Mouse (Mus musculus) heart, postnatal 14 days (tissue): ENCODE measurements around the gene A930002H24Rik. TPM values are rescaled to one million over a fixed set of nuclear protein-coding genes. Genes with fewer than 3 reads are reported as not detected.
"Not testable (repeated sequence)": the region's sequence is repeated elsewhere in the genome, so short reads cannot be mapped to it uniquely, and the experiment has no call there.

Experiments used
- DNase-seq, 2 experiments: peaks; one replicate each; pipeline ENCODE4 v3.0.0; 2021 to 2022
- intact Hi-C: fragments of 180-260 bp; cut with DNase I; formaldehyde crosslinking; loops from one replicate; pipeline ENCODE4 v1.15.1; 2025
- long read RNA-seq, 2 experiments: library from polyadenylated mRNA; stranded (forward); transcript quantifications; one replicate each; pipeline ENCODE4 v2.0.0; 2021
- total RNA-seq, 2 experiments: library from RNA; stranded (reverse); gene quantifications; 2 replicates each; pipeline ENCODE4 v1.2.3; 2021

Gene A930002H24Rik
- not detected for total RNA-seq
- long read RNA-seq, experiment 1, result 0 reads
- long read RNA-seq, experiment 2, partial matches to known transcripts, result 0 of 1 reads
- long read RNA-seq, experiment 2, other reads (novel, unspliced or antisense), result 0 of 1 reads

- intact Hi-C loops, result loop anchor here (5.0 kb wide), 2 partner anchors 469 to 739 kb away; partner anchors contain the start of genes Man2a1 and Pja2
- DNase-seq, result peak; percentile 99
Observed at GRCm38 (mm10) chr17:63863647-63864149, at the start of gene A930002H24Rik. A930002H24Rik (minus strand) TSS chr17:63863791.

DNA sequence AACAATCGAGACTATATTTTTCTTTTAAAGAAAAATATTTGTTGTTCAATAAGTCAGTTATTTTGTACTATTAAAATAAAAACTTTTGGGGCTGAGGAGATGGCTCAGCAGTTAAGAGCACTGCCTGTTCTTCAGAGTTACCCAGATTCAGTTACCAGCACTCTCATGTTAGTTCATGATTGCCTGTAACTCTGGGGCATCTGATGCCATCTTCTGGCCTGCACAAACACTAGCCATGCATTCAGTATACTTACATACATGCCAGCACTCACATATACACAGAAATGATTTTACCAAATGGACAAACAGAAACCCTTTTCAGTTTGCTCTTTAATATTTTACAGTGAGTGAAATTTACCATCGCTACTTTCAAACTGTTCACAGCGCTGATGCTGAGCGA is 45.7 kb upstream of the A930002H24Rik start:
- intact Hi-C loops, result no loop called here
- no peak for DNase-seq

GRCm38 (mm10) chr17:63897050-63897449 is 33.5 kb upstream of the A930002H24Rik start:
- intact Hi-C loops, result no loop called here
- no peak for DNase-seq

DNA sequence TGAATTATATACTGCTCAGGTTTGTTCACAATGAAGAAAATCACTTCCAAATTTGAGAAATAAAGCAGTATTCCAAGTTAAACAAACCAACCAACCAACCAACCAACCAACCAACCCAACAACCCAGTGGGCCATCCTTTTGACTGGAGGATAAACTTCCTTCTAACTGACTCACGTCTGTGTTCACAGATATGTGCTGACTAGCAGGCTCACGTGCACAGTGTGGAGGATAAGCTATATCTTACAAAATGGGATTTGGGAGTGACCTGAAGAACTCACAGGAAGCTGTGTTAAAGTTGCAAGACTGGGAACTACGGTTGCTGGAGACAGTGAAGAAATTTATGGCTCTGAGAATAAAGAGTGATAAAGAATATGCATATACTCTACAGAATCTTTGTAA is 32.2 kb upstream of the A930002H24Rik start:
- intact Hi-C loops, result no loop called here
- DNase-seq, result no peak

- DNase-seq, result no peak
- intact Hi-C loops, result no loop called here
Observed at GRCm38 (mm10) chr17:63890611-63891010, 27.0 kb upstream of the A930002H24Rik start.

- no peak for DNase-seq
- intact Hi-C loops, result no loop called here
Observed at GRCm38 (mm10) chr17:63886988-63887387, 23.4 kb upstream of the A930002H24Rik start.

DNA sequence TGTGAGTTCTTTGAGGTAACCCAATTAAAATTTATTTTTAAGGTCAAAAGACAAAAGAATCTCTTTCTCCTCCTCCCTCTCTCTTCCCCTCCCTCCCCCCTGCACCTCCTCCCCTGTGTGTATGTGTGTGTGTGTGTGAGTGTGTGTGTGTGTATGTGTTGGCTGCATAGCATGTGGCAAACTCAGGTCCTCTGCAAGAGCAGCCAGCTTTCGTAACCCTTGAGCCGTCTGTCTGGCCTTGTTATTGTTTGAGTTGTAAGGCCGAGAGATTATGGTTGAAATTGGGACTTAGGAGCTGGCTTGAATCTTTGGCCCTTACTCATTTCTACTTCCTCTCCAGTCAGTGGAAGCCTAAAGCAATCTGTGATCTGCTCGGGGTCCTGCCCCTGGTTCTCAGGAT is 16.4 kb upstream of the A930002H24Rik start:
- DNase-seq, result no peak
- intact Hi-C loops, result no loop called here

GRCm38 (mm10) chr17:63878889-63879288 is 15.3 kb upstream of the A930002H24Rik start:
- intact Hi-C loops, result no loop called here
- DNase-seq, result peak; percentile 7 to 20

- intact Hi-C loops, result loop anchor here (5.0 kb wide), 1 partner anchor 56 kb away; no protein-coding TSS in a partner anchor
- no peak for DNase-seq
Observed at GRCm38 (mm10) chr17:63871773-63872172, 8.2 kb upstream of the A930002H24Rik start.

GRCm38 (mm10) chr17:63864171-63864571 is 580 bp upstream of the A930002H24Rik start:
- peak in 1 of 2 experiments; percentile 67 for DNase-seq
- intact Hi-C loops, result loop anchor here (5.0 kb wide), 2 partner anchors 468 to 738 kb away; partner anchors contain the start of genes Man2a1 and Pja2

DNA sequence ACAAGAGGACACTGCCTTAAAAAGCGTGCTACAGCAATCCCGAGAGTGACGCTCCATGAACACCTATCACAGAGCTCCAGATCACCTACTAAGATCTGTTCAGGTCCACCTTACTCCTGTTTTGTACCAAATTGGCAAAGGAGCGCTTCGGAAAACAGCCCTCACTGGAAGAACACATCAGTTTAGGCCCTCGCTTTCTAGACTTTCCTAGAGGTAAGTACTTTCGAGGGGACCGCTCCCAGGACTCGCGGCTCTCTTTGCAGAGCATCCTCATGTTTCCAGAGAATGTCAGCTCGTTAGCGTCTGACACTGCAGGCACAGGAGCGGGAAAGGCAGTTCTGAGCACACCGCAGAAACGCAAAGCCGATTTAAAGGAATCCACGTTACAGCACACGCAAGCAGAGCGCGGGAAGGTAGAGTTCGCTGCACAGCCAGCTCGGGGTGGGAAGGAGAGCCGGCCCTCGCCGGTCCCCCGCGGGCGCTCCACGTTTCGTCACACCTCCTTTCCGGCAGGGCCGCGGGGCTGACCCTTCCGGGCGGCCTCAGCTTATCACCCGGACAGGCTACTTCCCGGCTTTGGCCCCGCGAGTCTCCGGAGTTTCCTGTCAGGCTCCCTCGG is 470 bp downstream of the A930002H24Rik start, which contains the start of gene Fer:
Fer (plus strand) TSS at position 51 of the 619 bp plus-strand sequence.
- DNase-seq, result no peak
- intact Hi-C loops, result loop anchor here (5.0 kb wide), 2 partner anchors 469 to 739 kb away; partner anchors contain the start of genes Man2a1 and Pja2

DNA sequence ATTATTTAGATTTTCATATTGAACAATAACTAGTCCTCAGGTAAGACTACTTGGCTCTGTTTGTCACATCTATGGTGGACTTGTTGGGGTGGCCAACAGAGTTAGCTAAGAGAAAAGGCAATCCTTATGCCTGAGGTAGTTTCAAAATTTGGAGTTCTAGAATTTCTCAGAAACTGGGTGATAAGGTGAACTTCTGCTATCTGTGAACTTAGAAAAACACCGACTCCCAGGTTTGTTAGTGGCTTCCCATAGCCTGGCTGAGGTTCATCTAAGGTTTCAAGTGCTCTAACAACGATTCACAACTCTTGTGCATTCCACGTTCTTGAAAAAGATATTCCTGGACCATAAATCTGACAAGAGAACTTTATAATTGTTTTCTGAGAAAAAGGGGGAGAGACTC is 1.2 kb downstream of the A930002H24Rik start:
- DNase-seq, result no peak
- intact Hi-C loops, result loop anchor here (5.0 kb wide), 2 partner anchors 470 to 740 kb away; partner anchors contain the start of genes Man2a1 and Pja2

DNA sequence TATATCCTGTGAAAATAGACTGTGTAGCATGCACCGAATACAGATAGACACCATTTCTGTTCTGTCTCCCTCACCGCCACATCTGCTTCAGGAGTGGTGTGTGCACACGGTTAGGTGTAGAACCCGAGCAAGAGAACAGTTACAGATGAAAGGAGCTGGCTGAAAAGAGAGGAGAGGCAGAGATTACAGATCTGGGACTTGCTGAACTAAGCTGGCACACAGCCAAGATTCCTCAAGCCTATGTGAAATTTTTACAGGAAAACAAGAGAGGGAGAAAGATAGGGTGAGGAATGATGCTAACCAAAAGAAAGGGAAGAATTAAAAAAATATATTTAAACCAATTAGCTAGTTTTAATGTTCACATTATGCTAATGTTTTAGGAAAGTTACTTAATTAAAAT is 2.6 kb downstream of the A930002H24Rik start:
- intact Hi-C loops, result loop anchor here (5.0 kb wide), 2 partner anchors 471 to 741 kb away; partner anchors contain the start of genes Man2a1 and Pja2
- peak in 1 of 2 experiments; percentile 10 for DNase-seq

DNA sequence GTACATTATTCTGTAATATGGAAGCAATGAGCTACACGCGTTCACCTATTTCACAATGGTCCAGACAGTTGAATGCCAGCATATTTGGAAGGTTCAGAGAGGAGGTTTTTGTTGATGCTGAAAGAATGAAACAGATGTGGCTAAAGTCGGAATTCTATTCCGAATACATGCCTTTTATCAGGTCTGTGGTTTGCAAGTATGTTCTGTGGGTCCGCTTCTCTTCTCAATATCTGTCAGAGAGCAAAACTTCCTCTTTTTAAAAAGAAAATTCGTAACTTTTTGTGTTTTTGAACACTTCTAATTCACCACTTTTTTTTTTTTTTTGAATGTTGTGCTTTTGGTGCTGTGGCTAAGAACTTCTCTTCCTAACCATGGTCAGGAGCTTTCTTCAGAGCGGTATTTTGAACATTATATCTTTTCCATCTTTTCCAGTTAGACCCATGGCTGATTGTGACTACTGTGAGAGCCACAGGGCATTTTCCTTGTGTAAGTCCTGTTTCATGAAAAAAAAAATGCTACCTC is 6.5 kb downstream of the A930002H24Rik start:
- intact Hi-C loops, result no loop called here

DNA sequence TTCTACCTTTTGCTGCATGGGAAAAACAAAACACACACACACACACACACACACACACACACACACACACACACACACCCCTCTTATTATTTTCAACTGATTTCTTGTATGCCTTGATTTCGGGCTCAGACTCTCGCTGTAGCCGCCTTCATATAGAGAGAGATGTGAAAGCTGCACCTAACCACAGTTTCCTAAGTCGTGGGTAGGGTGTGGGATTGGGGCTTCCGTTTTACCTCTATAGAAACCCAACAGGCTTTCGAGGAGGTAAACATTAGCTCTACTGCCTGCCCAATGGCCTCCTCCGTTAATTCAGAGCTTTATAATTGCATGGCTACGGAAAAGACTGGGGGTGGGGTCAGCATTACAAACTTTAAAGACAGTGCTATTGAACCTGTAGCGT is 13.6 kb downstream of the A930002H24Rik start:
- intact Hi-C loops, result no loop called here
- no peak for DNase-seq

More for the DNA sequence above, 6.5 kb downstream of the A930002H24Rik start:
- DNase-seq, result no peak

DNA sequence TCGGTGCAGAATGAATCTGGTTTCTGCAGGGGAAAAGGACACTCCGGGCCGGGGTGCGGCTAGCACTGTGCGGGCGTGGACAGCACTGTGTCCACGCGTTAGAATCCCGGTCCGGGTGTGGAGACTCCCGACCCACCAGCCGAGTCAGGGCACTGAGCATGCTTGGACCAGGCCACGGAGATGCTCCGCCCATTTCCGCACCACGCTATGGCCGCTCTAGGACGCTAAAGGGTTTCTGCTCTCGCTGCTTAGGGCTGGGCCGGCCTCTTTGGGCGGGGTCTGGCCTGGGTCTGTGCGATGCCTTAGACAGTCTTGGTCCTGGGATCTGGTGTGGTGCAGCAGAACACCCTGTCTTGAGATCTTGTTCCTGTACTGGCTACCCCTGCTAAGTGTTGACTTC is 14.0 kb downstream of the A930002H24Rik start:
- intact Hi-C loops, result no loop called here
- peak; percentile 84 to 89 for DNase-seq

DNA sequence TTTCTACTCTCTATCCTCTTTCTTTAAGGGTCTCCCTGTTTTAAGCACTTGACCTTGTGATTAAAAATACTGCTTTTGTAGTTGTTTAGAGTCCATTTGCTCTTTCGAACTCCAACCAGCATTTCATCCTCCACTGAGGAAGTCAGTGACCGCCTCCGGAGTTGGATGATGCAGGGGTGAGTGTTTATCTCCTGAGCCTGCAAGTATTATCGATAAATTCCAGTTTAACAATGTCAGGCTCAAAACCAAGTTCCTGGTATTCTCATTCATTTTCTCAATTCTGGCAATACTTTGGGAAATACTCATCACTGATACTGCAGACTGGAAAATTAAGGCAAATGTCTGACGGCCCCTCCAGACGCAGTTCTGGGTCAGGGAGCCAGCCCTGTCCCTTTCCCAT is 14.4 kb downstream of the A930002H24Rik start:
- intact Hi-C loops, result no loop called here
- no peak for DNase-seq

- DNase-seq, intact Hi-C loops: not testable (repeated sequence)
Observed at GRCm38 (mm10) chr17:63845766-63846165, 17.8 kb downstream of the A930002H24Rik start.

GRCm38 (mm10) chr17:63844936-63845335 is 18.7 kb downstream of the A930002H24Rik start:
- intact Hi-C loops, result no loop called here
- no peak for DNase-seq

GRCm38 (mm10) chr17:63842226-63842625 is 21.4 kb downstream of the A930002H24Rik start:
- intact Hi-C loops, result no loop called here

DNA sequence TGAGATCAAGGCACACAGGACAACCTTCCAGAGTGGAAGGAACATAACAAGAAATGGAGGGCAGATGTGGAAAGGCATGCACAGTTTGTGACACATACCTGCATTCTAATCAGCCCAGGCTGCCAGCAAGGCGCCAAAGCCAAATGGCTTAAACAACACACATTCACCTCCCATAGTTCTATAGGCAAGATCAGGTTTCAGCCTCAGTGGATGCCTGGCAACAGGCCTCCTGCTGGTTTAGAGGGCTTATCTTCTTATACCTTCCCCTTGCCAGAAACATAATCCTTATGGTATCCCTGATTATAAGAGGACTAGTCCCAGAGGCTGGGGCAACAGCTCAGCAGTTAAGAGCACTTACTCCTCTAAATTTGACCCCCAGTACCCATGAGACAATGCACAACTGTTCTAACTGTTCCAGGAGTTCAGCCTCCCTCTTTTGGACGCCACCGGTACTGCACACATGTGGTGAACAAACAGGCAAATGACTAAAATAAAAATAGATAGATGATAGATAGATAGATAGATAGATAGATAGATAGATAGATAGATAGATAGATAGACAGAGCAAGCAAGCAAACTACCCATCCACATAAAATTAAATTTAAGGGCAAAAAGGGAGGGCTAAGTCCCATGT is 23.8 kb downstream of the A930002H24Rik start:
- no peak for DNase-seq
- intact Hi-C loops, result no loop called here

More at GRCm38 (mm10) chr17:63842226-63842625, 21.4 kb downstream of the A930002H24Rik start:
- no peak for DNase-seq
